Mouse (Mus musculus) ovary, adult 18-20 months (tissue): Measurements from ENCODE around the gene Ces1d.

ENCODE experiments used
- DNase-seq: peaks from one replicate; pipeline ENCODE4 v3.0.0; 2022; ENCODE audit warnings: low spot score, mixed read lengths

The Ces1d gene

DNA sequence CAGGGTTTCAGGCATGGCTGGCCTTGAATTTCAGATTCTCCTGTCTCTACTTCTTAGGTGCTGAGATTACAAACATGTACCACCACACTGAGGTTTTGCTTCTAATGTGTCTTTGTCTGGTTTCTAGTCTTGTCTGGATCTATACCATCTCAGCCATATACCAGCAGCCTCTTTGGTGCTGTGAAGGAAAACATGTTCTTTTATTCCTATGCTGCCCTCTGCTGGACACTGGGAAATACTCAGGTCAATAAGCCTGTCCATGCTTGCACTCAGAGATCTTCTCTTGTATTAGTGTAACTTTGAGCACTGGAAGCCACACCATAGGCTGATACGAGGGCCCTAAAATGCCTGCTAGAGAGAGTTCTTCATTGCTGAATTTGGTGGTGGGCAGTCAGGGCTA, 56.9 kb downstream of the Ces1d start:
- DNase-seq: peak; percentile 4

DNA sequence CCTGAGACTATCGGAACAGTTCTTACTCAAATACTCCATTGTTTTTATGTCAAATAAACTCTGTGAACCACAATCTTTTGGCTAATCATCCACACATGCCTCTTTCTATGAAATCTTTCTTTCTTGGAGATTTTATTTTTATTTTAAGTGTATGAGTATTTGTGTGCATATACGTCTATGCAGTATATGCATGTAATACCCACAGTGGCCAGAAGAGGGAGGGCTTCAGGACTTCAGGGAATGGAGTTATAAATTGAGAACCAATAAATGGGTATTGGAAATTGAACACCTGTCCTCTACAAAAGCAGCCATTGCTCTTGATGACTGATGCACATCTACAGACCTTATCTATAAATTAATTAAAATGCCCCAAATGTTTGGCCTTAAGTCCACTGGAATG, 65.4 kb downstream of the Ces1d start:
- no peak for DNase-seq

DNA sequence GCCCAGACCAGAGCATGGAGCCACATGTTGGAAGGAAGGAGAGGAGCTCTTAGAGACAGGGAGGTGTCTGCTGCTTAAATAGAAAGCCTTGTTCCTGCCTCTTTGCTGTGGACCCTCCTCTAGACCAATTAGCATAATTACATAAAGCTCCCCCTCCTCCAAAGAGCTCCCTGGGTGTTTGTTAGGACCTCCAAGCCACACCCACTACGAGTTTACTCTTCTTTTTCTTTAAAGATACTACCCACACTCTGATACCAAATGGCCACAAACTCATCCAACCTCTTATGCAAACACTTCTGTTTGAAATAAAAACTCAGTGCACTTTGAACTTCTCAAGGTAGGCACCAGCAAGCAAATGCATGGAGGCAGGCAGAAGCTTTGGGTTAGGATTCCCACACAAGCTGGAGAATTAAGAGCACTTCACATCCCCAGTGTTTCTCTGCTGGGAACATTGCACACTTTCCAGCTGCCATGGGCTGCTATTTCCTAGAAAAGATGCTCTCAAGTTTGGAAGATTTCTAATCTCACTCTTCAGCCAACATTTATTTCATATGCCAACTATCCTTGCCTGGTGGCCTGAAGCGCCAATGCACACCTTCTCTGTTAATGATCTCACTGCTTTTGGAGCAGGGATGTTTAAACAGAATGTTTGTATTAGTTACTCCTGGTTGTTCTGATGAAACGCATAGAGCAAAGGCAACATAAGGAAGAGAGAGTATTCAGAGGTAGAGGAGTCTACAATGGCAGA, 66.2 kb downstream of the Ces1d start, which contains the start of gene Ces1c:
Ces1c (minus strand) TSS at position 51 of the 748 bp plus-strand sequence.
- no peak for DNase-seq

DNA sequence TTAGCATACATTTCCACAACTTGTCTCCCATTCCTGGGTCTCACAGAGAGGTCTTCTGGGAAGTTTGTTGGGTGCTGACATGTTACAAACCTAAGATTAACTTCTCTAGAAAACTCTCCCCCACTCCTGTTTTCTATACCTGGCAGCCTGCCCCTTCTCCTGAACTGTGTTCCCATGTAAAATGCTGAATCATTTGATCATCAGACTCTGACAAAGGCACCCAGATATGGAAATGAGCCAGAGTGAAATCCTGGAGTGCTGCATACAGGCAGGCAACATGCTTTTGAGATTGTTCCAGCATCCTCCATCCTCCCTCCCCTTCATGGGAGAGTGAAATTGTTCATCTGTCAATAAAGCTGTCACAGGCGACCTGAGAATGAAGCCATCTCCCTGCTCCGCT, 71.2 kb downstream of the Ces1d start:
- no peak for DNase-seq

DNA sequence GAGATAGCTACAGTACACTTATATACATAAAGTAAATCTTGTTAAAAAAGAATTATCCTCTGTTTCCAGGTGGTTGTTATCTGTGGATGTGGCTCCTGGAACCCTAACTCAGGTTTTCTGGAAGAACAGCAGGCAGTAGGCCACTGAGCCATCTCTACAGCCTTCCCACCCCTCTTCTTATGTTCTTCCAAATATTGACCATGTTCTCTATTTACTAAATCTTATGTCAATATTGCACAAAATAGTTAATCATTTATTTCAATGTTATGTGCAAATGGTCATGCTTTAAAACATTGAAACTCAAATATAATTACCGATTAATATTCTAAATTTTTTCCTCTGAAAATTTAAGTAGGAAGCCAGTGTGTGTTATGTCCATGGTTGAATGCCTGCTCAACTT, 75.6 kb downstream of the Ces1d start:
- no peak for DNase-seq
